In genomic region chr2:89927009-89927408, GRCm38 (mm10) we compare ENCODE assay signal across 12 mouse cellular contexts.
"Had no signal": no experiment of that assay in that cellular context is flagged by ENCODE, and none has a peak within 500 bp of the region (broad histone marks: within the 10 kb centered on the region; RNA-seq: fewer than 3 reads in every experiment).

Gene Olfr1258, plus strand, starts transcription at chr2:89927309.

- DNase-seq: left cerebral cortex, postnatal 4 days; liver; liver, embryonic 13.5 days; liver, postnatal 0 days; lung, adult 18-20 months; lung, adult 2 months; lung, embryonic 14.5 days; lung, postnatal 10 days; lung, postnatal 14 days; lung, postnatal 36 days; lung, postnatal 4 days; midbrain, embryonic 14.5 days had no signal
